Mouse (Mus musculus) megakaryocyte, adult 5-6 weeks (primary cell): ENCODE data around the gene Reep3. TPM values are rescaled to one million over a fixed set of nuclear protein-coding genes. Genes with fewer than 3 reads are reported as not detected.

Experiments used
- ATAC-seq: 2 replicates; pipeline ENCODE4 v1.8.0; 2016; ENCODE audit warnings: mild to moderate bottlenecking, inconsistent platforms; ENCODE audit not compliant: poor library complexity, severe bottlenecking
- total RNA-seq, 2 experiments: library from RNA; stranded (forward) in 1 of 2; stranded (reverse) in 1 of 2; fragments of 153-499, 151-499 nt in 1 of 2; fragments of 221-1000, 200-1000 nt in 1 of 2; gene quantifications; 2 replicates each; pipeline versions ENCODE4 v1.2.3 to v1.2.4; 2015 to 2017

Reep3 gene
- total RNA-seq, 2 experiments from 2014 or later: 46.7 to 101 TPM

- ATAC-seq: no peak
Measured at GRCm38 (mm10) chr10:66978215-66978614, 118.5 kb downstream of the Reep3 start.

GRCm38 (mm10) chr10:66977093-66977492 lies 119.7 kb downstream of the Reep3 start:
- ATAC-seq: no peak

- no peak for ATAC-seq
Measured at GRCm38 (mm10) chr10:66975451-66975850, 121.3 kb downstream of the Reep3 start.

- no peak for ATAC-seq
Measured at GRCm38 (mm10) chr10:66974417-66974816, 122.3 kb downstream of the Reep3 start.

- ATAC-seq: no peak
Measured at GRCm38 (mm10) chr10:66973866-66974265, 122.9 kb downstream of the Reep3 start.

GRCm38 (mm10) chr10:66973274-66973673 lies 123.5 kb downstream of the Reep3 start:
- ATAC-seq: no peak

GRCm38 (mm10) chr10:66970336-66971115 lies 126.2 kb downstream of the Reep3 start:
- ATAC-seq: no peak

- no peak for ATAC-seq
Measured at GRCm38 (mm10) chr10:66969581-66969980, 127.2 kb downstream of the Reep3 start.

GRCm38 (mm10) chr10:66969081-66969480 lies 127.7 kb downstream of the Reep3 start:
- ATAC-seq: no peak

GRCm38 (mm10) chr10:66968541-66968940 lies 128.2 kb downstream of the Reep3 start:
- ATAC-seq: no peak

- ATAC-seq: no peak
Measured at GRCm38 (mm10) chr10:66966391-66967109, 130.2 kb downstream of the Reep3 start.

- no peak for ATAC-seq
Measured at GRCm38 (mm10) chr10:66960136-66960535, 136.6 kb downstream of the Reep3 start.

Other genes with a start within 250 kb of the Reep3 start
- gene Jmjd1c, start 820 bp downstream of the Reep3 start, total RNA-seq (2015): 96.1 and 96.7 TPM in 2 replicates
- 69.0 and 91.8 TPM in 2 replicates for gene Jmjd1c, start 820 bp downstream of the Reep3 start, total RNA-seq (2017)
- 33.4 and 39.7 TPM in 2 replicates for gene Nrbf2, start 188.4 kb upstream of the Reep3 start, total RNA-seq (2015)
- 20.7 and 24.6 TPM in 2 replicates for gene Nrbf2, start 188.4 kb upstream of the Reep3 start, total RNA-seq (2017)